Mouse (Mus musculus) G1E (cell line): ENCODE results near the gene Creb5. TPM values are rescaled to one million over a fixed set of nuclear protein-coding genes. Genes with fewer than 3 reads are reported as not detected.

ENCODE experiments used
- ATAC-seq: 2 replicates; pipeline ENCODE4 v1.8.0; 2016; ENCODE audit warnings: mild to moderate bottlenecking; ENCODE audit not compliant: insufficient number of reproducible peaks, poor library complexity, low FRiP score, severe bottlenecking; ENCODE audit errors: extremely low read depth
- DNase-seq: peaks from one replicate; pipeline ENCODE4 v3.0.0; 2012; ENCODE audit warnings: low spot score
- H3K27me3 ChIP-seq: 2 replicates; pipeline ENCODE4 v1.6.1; 2012; ENCODE audit warnings: mild to moderate bottlenecking, low read length, inconsistent platforms; ENCODE audit not compliant: insufficient read depth
- H3K36me3 ChIP-seq: replicated peaks from 2 replicates; pipeline ENCODE3; 2012; ENCODE audit warnings: mild to moderate bottlenecking, inconsistent platforms
- H3K4me1 ChIP-seq: 2 replicates; pipeline ENCODE4 v1.6.1; 2012; ENCODE audit warnings: low read depth, low read length, inconsistent platforms, mixed read lengths; ENCODE audit not compliant: insufficient read depth
- H3K4me3 ChIP-seq: 2 replicates; pipeline ENCODE4 v1.5.1; 2012; ENCODE audit warnings: low read depth, mild to moderate bottlenecking, inconsistent platforms, low read length, moderate library complexity, mixed read lengths
- H3K9me3 ChIP-seq: replicated peaks from 2 replicates; pipeline ENCODE4 v1.6.1; 2012; ENCODE audit warnings: inconsistent platforms
- CTCF ChIP-seq: IDR thresholded peaks from 2 replicates; pipeline ENCODE4 v1.5.1; 2012; ENCODE audit warnings: low read depth, low read length, inconsistent platforms, mixed read lengths
- GATA1 ChIP-seq: IDR thresholded peaks from 2 replicates; pipeline ENCODE4 v1.6.1; 2012; ENCODE audit warnings: borderline replicate concordance, low read length, inconsistent platforms, mixed read lengths
- GATA2 ChIP-seq: IDR thresholded peaks from 2 replicates; pipeline ENCODE4 v1.6.1; 2012; ENCODE audit warnings: low read depth, low read length, inconsistent platforms, borderline replicate concordance
- POLR2AphosphoS5 ChIP-seq: IDR thresholded peaks from 2 replicates; pipeline ENCODE4 v1.6.1; 2012; ENCODE audit warnings: low read depth, low read length, inconsistent platforms; ENCODE audit not compliant: insufficient replicate concordance
- TAL1 ChIP-seq: conservative IDR thresholded peaks from 2 replicates; pipeline ENCODE4 v1.6.1; 2012; ENCODE audit warnings: low read depth, low read length, inconsistent platforms, mixed read lengths
- polyA plus RNA-seq: library from polyadenylated mRNA; stranded (reverse); fragments of >175 nt; gene quantifications from 2 replicates; pipeline ENCODE4 v1.2.3, GENCODE M21; 2012
- total RNA-seq, 2 experiments: library from RNA; stranded (forward) in 1 of 2; stranded (reverse) in 1 of 2; fragments of 200-1000 nt in 1 of 2; fragments of >200 nt in 1 of 2; fragmentation: Nextera tagmentation in 1 of 2; gene quantifications; 2 replicates each; pipeline ENCODE4 v1.2.3; 2014 to 2017

Gene Creb5
- total and polyA plus RNA-seq, 3 experiments = 0.44 TPM; not detected in 2

DNA sequence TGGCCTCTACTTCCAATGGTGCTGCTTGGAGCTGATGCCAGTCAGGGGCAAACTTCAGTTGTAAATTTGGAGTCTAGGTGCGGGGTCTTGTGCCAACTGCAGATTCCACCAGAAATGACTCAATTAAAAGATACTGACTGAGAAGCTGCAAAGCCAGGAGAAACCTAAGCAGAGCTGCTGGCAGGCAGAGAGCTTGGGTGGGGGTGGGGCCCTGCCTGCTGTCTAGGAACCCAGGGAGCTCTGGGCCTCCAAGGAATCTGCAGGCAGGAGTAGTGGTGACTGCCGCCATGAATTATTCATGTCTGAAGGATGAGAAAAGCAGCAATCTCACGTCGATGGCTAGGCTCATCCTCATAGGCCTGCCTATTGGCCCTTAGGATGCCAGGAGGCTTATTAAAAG lies 306.5 kb downstream of the Creb5 start:
- no peak for ATAC-seq
- TF ChIP-seq GATA1 (no peak), TAL1 (no peak), GATA2 (no peak), POLR2AphosphoS5 (no peak), CTCF (no peak)
- H3K9me3 ChIP-seq = peaks cover 27% of the 10 kb centered on the region
- DNase-seq = no peak
- no peaks in the 10 kb centered on the region for H3K4me1 ChIP-seq
- no peak overlapping the region for H3K4me3 ChIP-seq
- no peaks in the 10 kb centered on the region for H3K27me3 ChIP-seq
- no peaks in the 10 kb centered on the region for H3K36me3 ChIP-seq

GRCm38 (mm10) chr6:53594316-53594715 lies 307.2 kb downstream of the Creb5 start:
- TF ChIP-seq POLR2AphosphoS5 (no peak), GATA1 (no peak), TAL1 (no peak), CTCF (no peak), GATA2 (no peak)
- H3K36me3 ChIP-seq = no peaks in the 10 kb centered on the region
- no peak overlapping the region for H3K4me3 ChIP-seq
- H3K9me3 ChIP-seq = peaks cover 33% of the 10 kb centered on the region
- DNase-seq (no peak), ATAC-seq (no peak)
- H3K4me1 ChIP-seq = no peaks in the 10 kb centered on the region
- no peaks in the 10 kb centered on the region for H3K27me3 ChIP-seq

DNA sequence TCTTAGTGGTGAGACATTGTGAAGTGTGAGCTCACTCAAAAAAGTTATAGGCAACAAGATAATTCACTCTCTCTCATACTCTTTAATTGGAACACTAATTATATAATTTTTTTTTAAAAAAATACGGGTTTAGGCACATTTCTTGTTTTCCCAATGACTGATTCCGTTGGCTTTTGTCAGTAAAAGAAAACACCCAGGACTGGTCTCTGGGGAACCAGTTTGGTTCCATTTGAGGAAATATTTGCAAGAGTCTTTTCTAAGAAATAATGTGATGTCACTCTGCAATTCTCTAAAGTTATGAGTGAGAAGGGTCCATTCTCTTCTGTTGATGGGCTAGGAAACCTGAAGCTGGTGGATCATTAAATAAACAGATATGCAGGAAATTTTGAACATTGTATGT lies 309.3 kb downstream of the Creb5 start:
- ATAC-seq (no peak), DNase-seq (no peak)
- no peaks in the 10 kb centered on the region for H3K36me3 ChIP-seq
- H3K9me3 ChIP-seq = peaks cover 30% of the 10 kb centered on the region
- no peaks in the 10 kb centered on the region for H3K27me3 ChIP-seq
- no peaks in the 10 kb centered on the region for H3K4me1 ChIP-seq
- no peak for TF ChIP-seq GATA1
- TF ChIP-seq CTCF = no peak
- no peak for TF ChIP-seq POLR2AphosphoS5
- no peak for TF ChIP-seq TAL1
- no peak for TF ChIP-seq GATA2
- no peak overlapping the region for H3K4me3 ChIP-seq

- DNase-seq (no peak), ATAC-seq (no peak)
- H3K4me3 ChIP-seq = no peak overlapping the region
- H3K27me3 ChIP-seq = no peaks in the 10 kb centered on the region
- peaks cover 44% of the 10 kb centered on the region for H3K9me3 ChIP-seq
- no peaks in the 10 kb centered on the region for H3K36me3 ChIP-seq
- H3K4me1 ChIP-seq = no peaks in the 10 kb centered on the region
- no peak for TF ChIP-seq POLR2AphosphoS5
- no peak for TF ChIP-seq TAL1
- TF ChIP-seq GATA1 = no peak
- TF ChIP-seq CTCF = no peak
- TF ChIP-seq GATA2 = no peak
These were observed 316.0 kb downstream of the Creb5 start for GRCm38 (mm10) chr6:53603041-53603440.

DNA sequence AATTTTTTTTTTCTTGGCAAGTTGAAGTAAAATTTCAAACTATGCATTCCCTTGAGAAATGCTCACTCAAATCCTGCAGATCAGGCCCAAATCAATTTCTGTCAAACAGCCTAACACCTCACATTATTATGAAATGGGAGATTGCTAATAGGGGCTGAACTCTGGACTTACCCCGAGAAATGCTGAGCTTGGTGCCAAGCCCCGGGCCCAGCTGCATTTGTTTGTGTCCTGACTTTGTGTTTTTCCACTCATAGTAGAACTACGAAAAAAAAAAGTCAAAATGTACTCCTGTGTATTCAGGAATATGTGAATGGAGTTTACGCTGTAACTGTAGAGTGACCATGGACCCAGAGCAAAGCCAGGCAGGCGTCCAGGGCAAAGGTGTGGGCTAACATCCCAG lies 316.6 kb downstream of the Creb5 start:
- Histone ChIP-seq H3K36me3 (no peaks in the 10 kb centered on the region), H3K9me3 (peaks cover 46% of the 10 kb centered on the region), H3K4me3 (no peak overlapping the region), H3K4me1 (no peaks in the 10 kb centered on the region), H3K27me3 (no peaks in the 10 kb centered on the region)
- TF ChIP-seq CTCF (no peak), POLR2AphosphoS5 (no peak), TAL1 (no peak), GATA2 (no peak), GATA1 (no peak)
- ATAC-seq (no peak), DNase-seq (no peak)

DNA sequence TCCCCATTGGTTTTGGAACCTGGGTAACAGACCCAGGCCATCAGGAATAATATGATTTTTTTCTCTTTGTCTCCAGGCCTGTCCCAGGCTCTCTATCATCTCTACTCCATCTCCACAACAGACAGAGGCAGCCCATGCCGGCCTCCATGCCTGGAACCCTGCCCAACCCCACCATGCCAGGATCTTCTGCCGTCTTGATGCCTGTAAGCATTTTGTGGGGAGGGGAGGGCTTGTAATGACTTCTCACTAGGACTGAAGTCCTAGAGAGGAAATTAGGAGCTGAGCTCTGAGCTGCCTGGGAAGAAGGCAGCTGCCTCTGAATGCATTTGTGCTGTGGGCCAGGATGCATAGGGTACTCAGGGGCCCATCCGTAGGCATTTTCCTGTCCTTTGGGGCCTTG lies 317.3 kb downstream of the Creb5 start:
- Histone ChIP-seq H3K9me3 (peaks cover 43% of the 10 kb centered on the region), H3K4me1 (no peaks in the 10 kb centered on the region), H3K27me3 (no peaks in the 10 kb centered on the region), H3K36me3 (no peaks in the 10 kb centered on the region), H3K4me3 (no peak overlapping the region)
- no peak for TF ChIP-seq TAL1
- DNase-seq = no peak
- ATAC-seq = no peak

DNA sequence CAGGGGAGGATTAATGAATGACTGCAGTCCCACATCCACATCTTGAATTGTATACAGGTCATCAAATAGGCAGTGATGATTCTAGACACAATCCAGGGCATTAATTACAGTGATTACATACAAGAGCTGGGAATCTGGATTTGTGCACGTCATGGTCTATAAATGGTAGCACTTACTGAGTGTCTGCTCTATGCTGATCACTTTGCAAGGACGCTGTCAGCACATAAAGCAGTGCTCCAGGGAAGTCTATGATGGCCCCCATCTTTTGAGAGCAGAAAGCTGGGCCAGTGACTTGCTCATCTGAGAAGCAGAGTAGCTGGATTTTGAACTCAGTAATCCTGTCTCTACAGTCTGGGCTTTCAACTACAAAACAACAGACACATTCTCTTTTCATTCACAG lies 318.1 kb downstream of the Creb5 start:
- Histone ChIP-seq H3K9me3 (peaks cover 44% of the 10 kb centered on the region), H3K4me1 (no peaks in the 10 kb centered on the region), H3K4me3 (no peak overlapping the region), H3K27me3 (no peaks in the 10 kb centered on the region), H3K36me3 (no peaks in the 10 kb centered on the region)
- TF ChIP-seq GATA1 (no peak), TAL1 (no peak), POLR2AphosphoS5 (no peak), CTCF (no peak), GATA2 (no peak)
- DNase-seq (no peak), ATAC-seq (no peak)
